Mouse (Mus musculus): Measurements from ENCODE around the gene Echdc1. TPM values are rescaled to one million over a fixed set of nuclear protein-coding genes. Genes with fewer than 3 reads are reported as not detected.
A peak's percentile ranks its signal among the peaks of the same experiment; 100 is the strongest.
"Not testable (repeated sequence)": the region's sequence is repeated elsewhere in the genome, so short reads cannot be mapped to it uniquely, and the experiment has no call there.

The Echdc1 gene
- polyA plus RNA-seq, 1 experiment from 2014 or later, result 23.3 TPM

GRCm38 (mm10) chr10:29362197-29362900 lies 49.4 kb downstream of the Echdc1 start, which contains the start of gene Rnf146:
Gene Rnf146 (minus strand): TSS chr10:29362442.
- H3K9me3 ChIP-seq (replicated peaks; ENCODE audit: control insufficient read depth, low read length), result no peaks in the 10 kb centered on the region
- peak within 1 kb of the TSS; percentile 98 for H3K9ac ChIP-seq (ENCODE audit: low read length)
- WGBS, result 7% methylated on average over 15 of the region's 15 CpGs
- H3K4me3 ChIP-seq (ENCODE audit: low read depth, low read length), result peak within 1 kb of the TSS; percentile 90
- no peaks in the 10 kb centered on the region for H3K27me3 ChIP-seq (replicated peaks; ENCODE audit: control insufficient read depth, insufficient read depth, low read length)
- DNase-seq (ENCODE audit: low spot score) (no peak), ATAC-seq (no peak)
- peaks cover 15% of the 10 kb centered on the region for H3K4me1 ChIP-seq (ENCODE audit: control insufficient read depth, insufficient read depth, low read length)
- H3K36me3 ChIP-seq (ENCODE audit: control insufficient read depth, insufficient read depth, low read length), result no peaks in the 10 kb centered on the region
- H3K4me2 ChIP-seq (ENCODE audit: low read length), result peak within 1 kb of the TSS; percentile 81
- H3K27ac ChIP-seq (ENCODE audit: low read depth, low read length), result peak within 1 kb of the TSS; percentile 99

GRCm38 (mm10) chr10:29374065-29374464 lies 61.1 kb downstream of the Echdc1 start:
- Histone ChIP-seq H3K9me3 (replicated peaks; ENCODE audit: control insufficient read depth, low read length) (no peaks in the 10 kb centered on the region), H3K4me3 (ENCODE audit: low read depth, low read length) (no peak overlapping the region), H3K9ac (ENCODE audit: low read length) (no peak overlapping the region), H3K4me1 (ENCODE audit: control insufficient read depth, insufficient read depth, low read length) (no peaks in the 10 kb centered on the region), H3K27ac (ENCODE audit: low read depth, low read length) (no peak overlapping the region), H3K27me3 (replicated peaks; ENCODE audit: control insufficient read depth, insufficient read depth, low read length) (no peaks in the 10 kb centered on the region), H3K36me3 (ENCODE audit: control insufficient read depth, insufficient read depth, low read length) (no peaks in the 10 kb centered on the region), H3K4me2 (ENCODE audit: low read length) (no peak overlapping the region)
- 75% methylated on average over 5 of the region's 5 CpGs for WGBS
- DNase-seq (ENCODE audit: low spot score) (peak; percentile 35), ATAC-seq (no peak)

GRCm38 (mm10) chr10:29381558-29381957 lies 68.6 kb downstream of the Echdc1 start:
- no peak overlapping the region for H3K4me3 ChIP-seq (ENCODE audit: low read depth, low read length)
- no peaks in the 10 kb centered on the region for H3K27me3 ChIP-seq (replicated peaks; ENCODE audit: control insufficient read depth, insufficient read depth, low read length)
- H3K4me2 ChIP-seq (ENCODE audit: low read length), result no peak overlapping the region
- H3K4me1 ChIP-seq (ENCODE audit: control insufficient read depth, insufficient read depth, low read length), result no peaks in the 10 kb centered on the region
- H3K36me3 ChIP-seq (ENCODE audit: control insufficient read depth, insufficient read depth, low read length), result no peaks in the 10 kb centered on the region
- ATAC-seq (no peak), DNase-seq (ENCODE audit: low spot score) (no peak)
- no peaks in the 10 kb centered on the region for H3K9me3 ChIP-seq (replicated peaks; ENCODE audit: control insufficient read depth, low read length)
- H3K9ac ChIP-seq (ENCODE audit: low read length), result no peak overlapping the region
- 89% methylated on average over 2 of the region's 2 CpGs for WGBS
- H3K27ac ChIP-seq (ENCODE audit: low read depth, low read length), result no peak overlapping the region

- WGBS, result 85% methylated on average over 2 of the region's 2 CpGs
Measured at GRCm38 (mm10) chr10:29394890-29395289, 81.9 kb downstream of the Echdc1 start.

More at GRCm38 (mm10) chr10:29394890-29395289, 81.9 kb downstream of the Echdc1 start:
- H3K27me3 ChIP-seq (replicated peaks; ENCODE audit: control insufficient read depth, insufficient read depth, low read length); H3K9ac ChIP-seq (ENCODE audit: low read length); H3K36me3 ChIP-seq (ENCODE audit: control insufficient read depth, insufficient read depth, low read length); H3K27ac ChIP-seq (ENCODE audit: low read depth, low read length); ATAC-seq; DNase-seq (ENCODE audit: low spot score); H3K4me2 ChIP-seq (ENCODE audit: low read length); H3K4me3 ChIP-seq (ENCODE audit: low read depth, low read length); H3K9me3 ChIP-seq (replicated peaks; ENCODE audit: control insufficient read depth, low read length); H3K4me1 ChIP-seq (ENCODE audit: control insufficient read depth, insufficient read depth, low read length): not testable (repeated sequence)

Other genes starting within 250 kb of the Echdc1 start
- 47.0 and 74.8 TPM in 2 replicates for gene Soga3, start 169.3 kb upstream of the Echdc1 start, polyA plus RNA-seq (2014; fragmentation: Nextera tagmentation; extraction: Ambion mirVana)
- 8.3 and 14.9 TPM in 2 replicates for gene Gm49353, start 114.2 kb upstream of the Echdc1 start, polyA plus RNA-seq (2014; fragmentation: Nextera tagmentation; extraction: Ambion mirVana)
- 27.7 and 37.4 TPM in 2 replicates for gene 9330159F19Rik, start 101.6 kb upstream of the Echdc1 start, polyA plus RNA-seq (2014; fragmentation: Nextera tagmentation; extraction: Ambion mirVana)
- 71.0 and 80.3 TPM in 2 replicates for gene Rnf146, start 49.3 kb downstream of the Echdc1 start, polyA plus RNA-seq (2014; fragmentation: Nextera tagmentation; extraction: Ambion mirVana)
- 21.3 and 21.5 TPM in 2 replicates for gene Rspo3, start 222.7 kb downstream of the Echdc1 start, polyA plus RNA-seq (2014; fragmentation: Nextera tagmentation; extraction: Ambion mirVana)

Data from forebrain, embryonic 14.5 days (tissue).